Mouse (Mus musculus) liver, adult 2 months (tissue): ENCODE measurements around the gene Gm17428.

Experiments
- CTCF ChIP-seq: fragments of 200-500 bp; IDR thresholded peaks from 2 replicates; pipeline ENCODE4 v1.5.1; 2011; ENCODE audit warnings: low read depth, low read length, control low read depth
- POLR2A ChIP-seq: fragments of 200-500 bp; IDR thresholded peaks from 2 replicates; pipeline ENCODE4 v1.6.1; 2011; ENCODE audit warnings: low read length, control low read depth; ENCODE audit not compliant: insufficient read depth; ENCODE audit errors: extremely low read depth

- TF ChIP-seq CTCF (no peak), POLR2A (no peak)
Measured at GRCm38 (mm10) chr14:55023011-55023410, 46.3 kb downstream of the Gm17428 start.
